Mouse (Mus musculus) c-Kit-negative CD71-positive TER-119-positive erythroid progenitor cells, embryonic 14.5 days (primary cell): ENCODE data around the gene Adam19.
A peak's percentile ranks its signal among the peaks of the same experiment; 100 is the strongest.
"Not testable (repeated sequence)": the region's sequence is repeated elsewhere in the genome, so short reads cannot be mapped to it uniquely, and the experiment has no call there.

ENCODE experiments used
- DNase-seq: peaks from one replicate; pipeline ENCODE4 v3.0.0-alpha.2; 2013; ENCODE audit warnings: low read depth, low spot score

The Adam19 gene

DNA sequence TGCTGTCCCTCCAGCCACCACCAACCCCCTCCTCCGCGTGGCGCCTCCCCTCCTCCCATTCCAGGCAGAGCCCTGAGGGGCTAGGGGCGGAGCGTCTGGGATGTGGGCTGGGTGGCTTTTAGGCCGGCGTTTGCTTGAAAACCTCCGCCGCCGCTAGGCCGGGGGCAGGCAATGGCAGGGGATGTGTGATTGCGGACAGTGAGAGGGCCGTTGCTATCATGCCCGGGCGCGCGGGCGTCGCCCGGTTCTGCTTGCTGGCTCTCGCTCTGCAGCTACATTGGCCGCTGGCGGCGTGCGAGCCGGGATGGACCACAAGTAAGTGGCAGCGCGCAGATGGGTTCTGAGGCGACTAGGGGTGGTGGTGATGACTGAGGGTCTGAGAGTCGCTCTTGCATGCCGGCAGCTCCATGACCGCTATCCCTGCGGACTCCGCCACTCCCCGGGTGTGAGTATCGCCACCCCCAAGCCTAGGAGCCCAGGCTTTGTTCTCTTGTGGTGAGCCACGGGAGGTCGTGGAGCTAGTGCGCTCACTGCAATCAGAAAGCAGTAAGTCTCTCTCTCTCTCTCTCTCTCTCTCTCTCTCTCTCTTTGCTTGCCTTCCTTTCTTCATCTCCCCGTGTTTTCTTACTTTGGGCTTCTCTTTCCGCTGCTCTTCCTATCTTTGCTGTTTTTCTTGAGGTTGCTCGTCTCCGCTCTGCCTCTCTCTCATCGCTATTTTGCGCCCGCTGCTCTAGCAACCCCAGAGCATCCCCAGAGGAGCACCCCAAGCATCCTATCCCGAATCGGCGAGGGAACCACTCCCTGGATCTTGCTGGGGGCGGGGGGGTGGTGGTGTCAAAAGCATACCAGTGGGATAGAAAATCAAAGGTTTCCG, at the start of gene Adam19:
Adam19 (plus strand) TSS at position 97 of the 874 bp plus-strand sequence.
- no peak for DNase-seq

DNA sequence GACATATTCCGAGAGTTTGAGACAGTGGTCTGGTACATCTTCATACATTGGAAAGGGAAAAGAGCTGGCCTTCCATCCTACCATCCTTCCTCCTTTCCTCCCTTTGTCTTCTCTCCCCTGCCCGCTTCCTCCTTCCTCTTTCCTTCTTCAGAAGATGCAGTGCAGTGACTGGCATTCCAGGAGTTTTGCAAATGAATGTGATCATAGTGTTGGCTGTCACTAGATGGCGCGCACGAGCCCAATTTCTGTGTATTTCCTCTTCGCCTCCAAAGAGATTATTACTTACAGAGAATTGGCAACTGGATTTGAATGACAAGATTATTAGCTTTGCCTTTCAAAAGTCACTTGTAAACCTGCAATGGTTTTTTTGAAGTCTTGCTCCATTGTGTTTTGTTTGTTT, 39.7 kb upstream of the Adam19 start:
- peak; percentile 13 for DNase-seq

DNA sequence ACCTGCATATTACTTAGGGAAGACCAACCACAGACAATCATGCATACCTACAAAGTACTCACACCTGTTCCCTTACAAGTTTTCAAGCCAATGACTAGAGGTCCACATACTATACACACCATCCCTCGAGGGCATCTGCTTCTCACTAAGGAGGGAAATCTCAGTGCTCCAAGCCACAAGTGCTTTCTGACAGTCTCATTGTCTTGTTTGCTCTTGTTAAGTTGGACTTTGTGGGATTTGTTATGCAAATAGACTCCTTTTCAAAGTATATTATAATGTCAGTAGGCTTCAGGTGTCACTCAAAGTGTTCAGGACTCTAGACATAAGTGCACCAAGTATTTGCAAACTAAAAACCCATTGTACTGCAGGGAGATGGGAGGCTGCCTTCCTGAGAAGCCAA, 35.5 kb upstream of the Adam19 start:
- no peak for DNase-seq

DNA sequence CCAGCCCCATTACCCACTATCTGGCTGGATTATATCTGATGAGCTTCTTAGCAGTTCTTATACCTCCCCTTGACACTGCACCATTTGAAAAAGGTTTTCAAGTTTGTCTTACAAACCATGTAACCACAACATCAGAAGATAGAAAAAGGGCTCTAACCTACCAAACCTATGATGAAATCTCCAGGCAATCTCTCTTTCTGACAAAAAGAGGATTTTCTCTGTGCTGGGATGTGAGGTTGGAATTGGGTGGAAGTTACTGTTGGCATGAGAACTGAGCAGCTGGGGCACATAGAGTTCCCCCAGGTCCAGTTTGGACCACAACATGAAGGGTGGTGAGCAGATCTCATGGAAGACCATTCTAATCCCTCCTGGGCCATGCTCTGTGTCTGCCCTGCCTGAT, 33.9 kb upstream of the Adam19 start:
- DNase-seq = no peak

DNA sequence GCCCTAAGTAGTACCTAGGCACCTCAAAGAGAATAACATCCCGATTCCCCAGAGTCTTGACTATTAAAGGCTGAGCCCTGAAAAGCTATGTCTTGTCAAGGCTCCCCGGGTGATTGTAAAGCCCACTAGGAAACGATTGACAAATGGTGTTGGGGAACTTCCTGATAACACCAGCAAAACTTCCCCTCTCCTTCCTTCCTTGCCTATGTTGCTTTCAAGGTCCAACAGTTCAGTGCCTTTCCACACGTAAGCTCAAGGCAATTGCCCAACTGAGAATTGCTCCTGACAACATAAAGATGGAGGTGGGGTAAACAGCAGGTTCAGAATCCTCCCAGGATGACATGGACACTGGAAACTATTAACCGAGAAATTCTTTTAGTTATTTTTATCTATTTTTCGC, 32.8 kb upstream of the Adam19 start:
- DNase-seq = no peak

DNA sequence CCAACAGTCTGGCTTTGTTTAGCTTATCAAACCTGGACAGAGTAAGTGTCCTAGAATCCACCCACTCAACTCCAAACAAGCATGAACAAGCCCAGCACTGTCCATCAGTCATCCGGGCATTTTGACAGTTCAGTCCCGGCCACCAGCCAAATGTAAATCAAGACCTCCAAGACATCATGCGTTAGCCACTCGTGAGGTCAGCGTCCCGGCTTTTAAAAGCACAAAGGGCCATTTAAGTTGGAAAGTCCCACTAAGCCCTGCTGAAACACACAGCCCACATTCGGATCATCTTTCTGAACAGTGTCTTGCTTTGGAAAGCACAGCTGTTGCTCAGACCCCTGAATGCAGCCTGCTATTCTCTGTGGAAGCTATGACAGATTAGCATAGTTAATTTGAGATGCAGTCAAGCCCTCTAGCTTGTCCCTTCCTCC, 29.8 kb upstream of the Adam19 start:
- no peak for DNase-seq

DNA sequence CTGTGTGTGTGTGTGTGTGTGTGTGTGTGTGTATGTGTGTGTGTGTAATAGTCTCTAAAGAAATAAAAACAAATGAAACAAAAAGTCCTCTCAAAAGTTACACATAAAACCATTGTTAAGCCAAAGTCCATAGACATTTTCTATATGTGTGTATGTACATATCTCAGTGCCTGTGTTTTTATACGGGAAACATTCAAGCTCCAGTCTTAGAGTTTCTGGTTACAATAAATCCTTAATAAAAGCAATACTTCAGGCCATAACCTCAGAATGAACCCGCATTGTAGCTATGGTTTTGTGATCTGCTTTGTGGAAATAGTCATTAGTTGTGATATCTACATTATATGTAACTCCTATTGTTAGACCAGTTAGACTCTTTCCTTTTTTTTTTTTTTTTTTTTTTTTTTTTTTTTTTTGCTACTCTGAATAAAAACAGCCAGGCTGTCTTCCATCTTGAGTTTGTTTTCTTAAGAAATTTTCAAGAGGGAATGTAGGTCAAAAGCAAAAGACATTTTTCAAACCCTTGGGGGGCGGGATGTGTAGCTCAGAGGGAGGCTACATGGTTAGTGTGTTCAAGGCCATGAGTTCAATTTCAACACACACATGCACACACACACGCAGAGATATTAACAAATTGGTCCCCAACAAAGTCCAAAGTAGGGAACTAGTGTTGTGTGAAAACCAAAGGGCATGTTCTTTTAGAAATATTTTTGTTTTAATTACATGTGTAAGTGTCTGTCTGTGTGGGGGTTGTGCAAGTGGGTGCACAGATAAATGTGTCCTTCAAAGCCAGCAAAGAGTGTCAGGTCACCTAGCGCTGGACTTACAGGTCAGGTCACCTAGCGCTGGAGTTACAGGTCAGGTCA, 27.6 kb upstream of the Adam19 start:
- DNase-seq = no peak

DNA sequence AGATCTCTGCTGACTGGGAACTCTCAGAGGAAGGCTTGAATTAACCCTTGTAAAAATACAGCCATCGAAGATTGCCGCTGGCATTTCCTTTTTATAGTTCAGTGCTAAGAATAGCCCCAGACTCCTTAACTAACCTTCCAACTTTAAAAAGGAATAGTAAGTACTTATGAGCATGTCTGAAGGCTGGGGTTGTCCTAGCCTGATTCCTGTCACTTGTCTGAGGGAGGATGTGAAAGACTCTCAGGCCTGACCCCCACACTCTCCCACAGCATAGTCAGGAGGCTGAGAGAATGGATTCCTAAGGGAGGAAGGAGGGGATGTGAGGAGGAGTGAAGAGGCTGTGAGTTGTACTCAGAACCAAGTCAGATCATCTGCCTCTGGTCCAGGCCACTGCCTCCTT, 26.3 kb upstream of the Adam19 start:
- DNase-seq = no peak

DNA sequence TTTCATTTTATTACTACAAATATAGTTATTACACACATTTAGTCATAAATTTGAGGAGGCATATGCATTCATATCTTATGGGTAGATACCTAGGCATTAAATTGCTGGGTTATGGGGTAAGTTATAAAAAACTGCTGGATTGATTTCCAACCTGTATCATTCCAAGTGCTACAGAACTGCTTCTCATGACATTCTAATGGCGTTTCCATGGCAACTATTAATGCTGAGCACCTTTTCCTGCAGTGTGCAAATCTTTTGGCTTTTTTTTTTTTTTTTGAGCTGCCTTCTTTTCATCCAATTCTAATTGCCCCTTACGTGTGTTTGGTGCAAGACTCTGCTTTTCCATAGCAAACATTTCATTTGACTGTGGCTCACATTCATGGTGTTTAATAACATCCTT, 25.8 kb upstream of the Adam19 start:
- no peak for DNase-seq

DNA sequence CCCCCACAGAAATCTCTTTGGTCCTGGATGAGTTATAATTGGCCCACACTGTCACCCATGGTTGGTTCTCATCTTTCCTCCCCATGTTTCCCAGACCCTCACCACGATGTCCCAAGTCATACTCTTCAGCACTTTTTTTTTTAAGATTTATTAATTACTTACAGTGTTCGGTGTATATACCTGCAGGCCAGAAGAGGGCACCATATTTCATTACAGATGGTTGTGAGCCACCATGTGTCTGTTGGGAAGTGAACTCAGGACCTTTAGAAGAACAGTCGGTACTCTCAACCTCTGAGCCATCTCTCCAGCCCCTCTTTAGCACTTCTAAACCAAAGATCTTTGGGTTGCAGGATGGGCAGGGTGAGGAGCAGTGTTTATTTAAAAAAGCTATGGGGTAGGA, 24.3 kb upstream of the Adam19 start:
- DNase-seq = no peak

DNA sequence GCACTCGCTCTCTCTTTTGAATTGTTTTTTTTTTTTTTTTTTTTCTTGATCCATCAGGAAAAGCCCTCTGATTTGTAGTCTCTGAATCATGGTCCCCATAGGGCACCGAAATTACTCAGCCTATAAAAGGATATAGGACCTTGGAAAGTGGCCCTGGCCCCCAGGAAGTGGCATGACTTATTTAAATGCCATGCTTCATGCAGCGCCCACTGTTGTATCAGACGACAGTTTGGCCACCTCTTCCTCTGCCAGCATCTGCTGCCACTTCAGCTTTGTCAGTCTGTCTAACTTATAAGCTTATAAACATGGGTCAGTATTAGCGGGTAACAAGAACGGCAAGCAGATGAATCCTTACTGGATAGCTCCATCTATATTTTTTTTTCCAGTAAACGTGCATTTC, 22.8 kb upstream of the Adam19 start:
- no peak for DNase-seq

DNA sequence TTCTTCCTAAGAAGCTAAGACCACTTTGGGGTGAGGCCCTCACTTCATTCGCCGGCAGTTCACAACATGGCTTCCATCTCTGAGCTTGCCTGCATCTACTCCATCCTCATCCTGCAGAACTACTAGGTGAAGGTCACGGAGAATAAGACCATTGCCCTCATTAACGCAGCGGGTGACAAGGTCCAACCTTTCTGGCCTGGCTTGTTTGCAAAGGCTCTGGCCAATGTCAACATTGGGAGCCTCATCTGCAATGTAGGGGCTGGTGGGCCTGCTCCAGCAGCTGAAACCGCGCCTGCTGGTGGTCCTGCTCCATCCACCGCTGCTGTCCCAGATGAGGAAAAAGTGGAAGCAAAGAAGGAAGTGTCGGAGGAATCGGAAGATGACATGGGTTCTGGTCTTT, 19.4 kb upstream of the Adam19 start:
- DNase-seq = no peak

DNA sequence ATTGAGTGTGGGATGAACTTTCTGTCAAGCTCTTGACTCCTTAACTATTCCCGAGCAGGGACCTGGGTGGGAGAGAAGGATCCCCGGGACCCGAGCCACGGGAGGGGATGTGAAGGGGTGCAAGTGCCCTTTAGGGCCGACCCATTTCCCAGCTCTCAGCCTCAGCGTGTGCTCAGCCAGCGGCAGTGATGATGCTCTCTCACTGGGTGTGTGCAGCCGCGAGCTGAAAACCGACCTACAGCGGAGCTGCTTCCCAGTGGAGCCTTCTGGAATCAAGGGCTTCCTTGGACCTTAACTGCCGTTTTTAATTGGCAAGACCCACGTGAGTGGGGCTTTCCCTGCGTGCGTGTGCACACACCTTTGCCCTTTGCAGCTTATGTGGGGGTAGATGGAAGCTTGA, 16.9 kb upstream of the Adam19 start:
- no peak for DNase-seq

DNA sequence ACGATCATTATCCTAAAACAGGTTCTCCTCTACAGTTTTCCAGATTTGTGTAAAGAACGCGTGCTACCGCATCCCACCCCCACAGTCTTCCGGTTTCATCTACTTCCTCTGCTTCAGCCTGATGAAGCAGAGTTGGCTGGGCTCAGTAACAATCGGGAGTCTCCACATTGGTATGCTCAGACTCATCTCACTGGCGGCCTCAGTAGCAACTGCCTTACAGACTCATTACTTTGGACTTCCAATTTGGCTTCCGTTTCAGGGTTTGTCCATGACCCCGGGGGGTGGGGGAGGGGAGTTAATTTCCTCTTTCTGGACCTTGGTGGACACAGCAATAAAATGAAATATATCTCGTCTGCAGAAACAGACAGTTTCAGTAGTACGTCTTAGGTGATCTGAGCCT, 16.5 kb upstream of the Adam19 start:
- DNase-seq = no peak

DNA sequence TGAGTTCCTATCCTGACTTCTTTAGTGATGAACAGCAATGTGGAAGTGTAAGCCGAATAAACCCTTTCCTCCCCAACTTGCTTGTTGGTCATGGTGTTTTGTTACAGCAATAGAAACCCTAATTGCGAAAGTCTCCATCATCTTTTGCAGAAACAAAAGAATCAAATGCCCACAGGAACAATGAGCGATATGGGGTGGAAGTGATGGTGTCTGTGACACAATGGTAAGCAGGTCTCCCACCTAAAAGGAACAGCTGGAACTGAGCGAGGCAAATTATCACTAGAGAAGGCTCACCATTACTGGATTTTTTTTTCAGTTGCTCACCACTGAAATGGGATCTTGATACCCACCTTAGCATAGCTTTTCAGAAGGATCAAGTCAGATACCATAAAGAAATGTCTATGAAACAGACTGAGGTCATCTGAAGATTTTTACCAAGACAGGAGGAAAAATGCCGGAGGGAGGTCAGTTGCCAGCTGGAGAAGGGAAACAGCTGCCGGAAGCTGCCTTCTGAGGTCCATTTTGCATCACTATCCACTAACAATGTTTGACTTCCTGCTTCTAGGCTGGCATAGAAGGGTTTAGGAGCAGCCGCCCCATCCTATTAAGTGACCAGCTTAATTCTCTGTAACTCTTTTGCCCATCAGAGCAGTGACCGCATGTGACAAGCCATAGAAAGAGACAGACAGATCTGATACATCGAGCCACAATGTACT, 14.8 kb upstream of the Adam19 start:
- DNase-seq = no peak

DNA sequence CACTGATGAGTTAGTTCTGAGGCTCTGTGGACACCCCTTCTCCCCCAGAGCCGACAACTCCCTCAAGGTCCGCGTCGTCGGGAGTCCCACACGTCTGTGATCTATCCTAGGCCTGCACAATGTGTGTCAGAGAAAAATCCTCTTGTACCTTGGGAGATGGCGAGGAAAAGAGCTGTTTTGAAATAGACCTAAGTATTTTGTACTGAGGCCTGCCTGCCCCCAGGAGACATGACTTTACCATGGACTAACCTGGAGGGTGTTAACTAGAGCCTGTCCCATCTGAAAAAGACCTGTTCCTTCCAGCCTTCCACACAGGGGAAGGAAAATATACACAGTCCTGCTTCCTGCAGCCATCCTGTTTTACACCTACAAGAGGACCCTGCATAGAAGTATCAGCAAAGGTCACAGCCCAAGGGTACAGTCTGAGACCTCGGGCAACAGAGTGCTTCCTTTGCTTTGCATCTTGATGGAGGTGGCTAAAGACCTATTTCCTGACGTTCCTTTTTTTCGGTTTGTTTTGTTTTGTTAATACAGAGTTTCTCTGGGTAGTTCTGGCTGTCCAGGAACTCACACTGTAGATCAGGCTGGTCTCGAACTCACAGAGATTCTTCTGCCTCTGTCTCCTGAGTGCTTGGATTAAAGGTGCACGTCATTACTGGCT, 14.1 kb upstream of the Adam19 start:
- DNase-seq = no peak

DNA sequence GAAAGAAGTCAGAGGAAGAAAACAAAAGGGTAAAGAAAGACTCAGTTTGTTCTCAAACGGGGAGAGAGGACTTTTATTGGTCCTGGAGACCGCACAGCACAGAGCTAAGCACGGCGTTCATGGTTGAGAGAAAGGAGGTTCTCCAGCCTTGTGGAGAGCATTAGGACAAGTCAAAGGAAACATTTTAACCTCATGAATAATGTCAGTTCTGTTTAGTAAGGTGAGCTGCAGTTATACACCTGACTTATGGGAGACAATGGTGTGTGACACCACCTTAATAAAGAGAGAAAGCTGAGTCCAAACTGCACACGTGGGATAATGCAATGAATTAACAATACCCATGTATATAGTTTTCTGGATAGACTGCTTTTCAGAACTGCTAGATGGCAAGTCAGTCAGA, 11.0 kb upstream of the Adam19 start:
- DNase-seq = no peak

DNA sequence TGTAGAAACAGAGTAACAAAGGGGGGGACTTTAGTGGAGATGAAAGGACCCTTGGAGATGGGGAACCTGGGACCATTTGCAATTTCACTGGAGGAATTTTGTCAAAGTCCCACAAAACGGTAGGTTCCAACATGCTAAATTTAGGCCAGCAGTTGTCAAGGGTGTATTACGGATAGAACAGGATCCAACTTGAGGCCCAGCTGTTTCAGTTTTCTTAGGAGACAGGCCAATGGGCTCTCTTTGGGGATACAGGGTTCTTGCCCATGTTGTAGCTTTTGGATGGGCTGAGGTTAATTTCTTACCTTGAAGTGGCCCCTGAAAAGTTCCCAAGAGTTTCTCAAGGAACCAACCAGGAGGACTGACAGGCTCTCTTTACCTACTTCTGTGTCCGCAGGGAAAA, 8.5 kb upstream of the Adam19 start:
- DNase-seq = no peak

DNA sequence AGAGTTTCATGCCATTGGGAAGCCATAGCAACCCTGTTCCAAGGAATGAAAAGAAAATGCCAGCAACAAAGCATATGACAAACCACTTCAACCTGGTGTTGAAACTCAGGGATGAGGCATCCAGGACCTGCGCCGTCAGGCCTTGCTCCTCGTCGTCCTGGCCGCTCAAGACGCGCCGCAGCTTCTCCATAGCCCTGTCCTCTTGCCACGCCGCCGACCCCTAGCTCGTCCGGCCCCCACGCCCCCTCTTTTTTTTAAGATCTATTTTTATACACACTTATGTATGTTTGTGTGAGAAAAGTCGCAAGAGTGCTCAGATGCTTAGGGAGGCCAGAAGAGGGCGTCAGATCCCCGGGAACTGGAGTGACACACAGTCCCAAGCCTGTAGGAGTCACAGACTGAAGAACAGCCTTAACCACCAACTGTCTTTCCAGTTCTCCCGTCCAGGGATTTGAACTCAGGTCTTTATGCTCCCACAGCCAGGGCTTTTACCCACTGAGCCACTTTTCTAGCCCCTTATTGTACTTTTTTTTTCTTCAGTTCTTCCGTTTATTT, 3.6 kb upstream of the Adam19 start, which contains the start of gene Gm12166:
Gm12166 (minus strand) TSS at position 217 of the 555 bp plus-strand sequence.
- not testable (repeated sequence) for DNase-seq

DNA sequence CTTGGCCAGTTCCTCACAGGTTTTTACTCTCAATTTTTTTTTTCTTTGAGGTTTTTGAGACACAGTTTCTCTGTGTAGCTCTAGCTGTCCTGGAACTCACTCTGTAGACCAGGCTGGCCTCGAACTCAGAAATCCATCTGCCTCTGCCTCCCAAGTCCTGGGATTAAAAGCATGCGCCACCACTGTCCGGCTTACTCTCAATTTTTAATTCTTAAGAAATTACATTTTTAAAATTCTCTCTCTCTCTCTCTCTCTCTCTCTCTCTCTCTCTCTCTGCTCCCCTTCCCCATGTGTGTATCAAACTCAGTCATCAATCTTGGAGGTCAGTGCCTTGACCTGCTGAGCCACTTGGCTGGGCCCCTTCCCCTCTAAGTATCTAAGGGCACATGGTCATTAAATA, 2.3 kb upstream of the Adam19 start:
- not testable (repeated sequence) for DNase-seq

DNA sequence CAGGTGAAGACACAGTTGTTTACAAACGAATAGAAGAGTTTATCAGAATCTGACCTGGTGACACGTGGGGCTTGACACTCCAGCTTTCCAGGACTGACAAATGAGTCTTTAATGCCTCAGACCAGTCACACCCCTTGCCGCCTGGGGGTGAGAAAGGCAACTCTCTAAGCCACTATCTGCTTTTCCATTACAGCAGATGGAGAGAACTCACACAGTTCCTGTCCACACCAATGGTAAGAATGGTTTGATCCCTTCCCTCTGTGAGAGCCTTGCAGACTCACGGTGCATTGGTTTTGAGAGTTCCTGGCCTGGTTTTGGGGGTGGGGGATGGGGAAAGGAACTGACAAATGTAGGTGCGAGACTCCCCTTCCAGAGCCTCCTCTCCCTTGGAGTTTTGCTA, 1.5 kb upstream of the Adam19 start:
- DNase-seq = no peak
